Mouse (Mus musculus) right cerebral cortex, postnatal 25 days (tissue): ENCODE data around the gene Smg1.
"Not testable (repeated sequence)": the region's sequence is repeated elsewhere in the genome, so short reads cannot be mapped to it uniquely, and the experiment has no call there.

Experiments
- DNase-seq: peaks from one replicate; pipeline ENCODE4 v3.0.0; 2022

Smg1 gene

GRCm38 (mm10) chr7:118248069-118248468 lies 4.6 kb upstream of the Smg1 start:
- DNase-seq, result no peak

- DNase-seq, result no peak
These were observed 1.8 kb upstream of the Smg1 start for GRCm38 (mm10) chr7:118245260-118245659.

- no peak for DNase-seq
These were observed 508 bp downstream of the Smg1 start for GRCm38 (mm10) chr7:118242911-118243412.

- no peak for DNase-seq
These were observed 1.2 kb downstream of the Smg1 start for GRCm38 (mm10) chr7:118242309-118242708.

GRCm38 (mm10) chr7:118240402-118240801 lies 3.1 kb downstream of the Smg1 start:
- no peak for DNase-seq

- no peak for DNase-seq
These were observed 3.5 kb downstream of the Smg1 start for GRCm38 (mm10) chr7:118239996-118240395.

- no peak for DNase-seq
These were observed 6.5 kb downstream of the Smg1 start for GRCm38 (mm10) chr7:118236949-118237348.

- no peak for DNase-seq
These were observed 9.2 kb downstream of the Smg1 start for GRCm38 (mm10) chr7:118234236-118234635.

GRCm38 (mm10) chr7:118232613-118233012 lies 10.9 kb downstream of the Smg1 start:
- no peak for DNase-seq

GRCm38 (mm10) chr7:118219777-118220176 lies 23.7 kb downstream of the Smg1 start:
- DNase-seq, result no peak

GRCm38 (mm10) chr7:118206396-118206795 lies 37.1 kb downstream of the Smg1 start:
- DNase-seq, result no peak

- DNase-seq, result no peak
These were observed 47.7 kb downstream of the Smg1 start for GRCm38 (mm10) chr7:118195756-118196155.

GRCm38 (mm10) chr7:118185878-118186277 lies 57.6 kb downstream of the Smg1 start:
- no peak for DNase-seq

GRCm38 (mm10) chr7:118184604-118185003 lies 58.9 kb downstream of the Smg1 start:
- no peak for DNase-seq

- no peak for DNase-seq
These were observed 62.3 kb downstream of the Smg1 start for GRCm38 (mm10) chr7:118181123-118181522.

- no peak for DNase-seq
These were observed 63.7 kb downstream of the Smg1 start for GRCm38 (mm10) chr7:118179782-118180181.

GRCm38 (mm10) chr7:118175821-118176355 lies 67.6 kb downstream of the Smg1 start:
- DNase-seq, result no peak

GRCm38 (mm10) chr7:118170125-118170524 lies 73.3 kb downstream of the Smg1 start:
- DNase-seq, result not testable (repeated sequence)

GRCm38 (mm10) chr7:118163006-118163405 lies 80.5 kb downstream of the Smg1 start:
- no peak for DNase-seq

- peak; percentile 48 for DNase-seq
These were observed 83.3 kb downstream of the Smg1 start for GRCm38 (mm10) chr7:118160121-118160520.

- DNase-seq, result no peak
These were observed 87.0 kb downstream of the Smg1 start for GRCm38 (mm10) chr7:118156461-118156860.

GRCm38 (mm10) chr7:118154150-118154549 lies 89.3 kb downstream of the Smg1 start:
- DNase-seq, result peak; percentile 21

GRCm38 (mm10) chr7:118143602-118144001 lies 99.9 kb downstream of the Smg1 start:
- no peak for DNase-seq

- no peak for DNase-seq
These were observed 100.3 kb downstream of the Smg1 start for GRCm38 (mm10) chr7:118143123-118143522.

- DNase-seq, result no peak
These were observed 102.2 kb downstream of the Smg1 start for GRCm38 (mm10) chr7:118141271-118141670.
